ENCODE assay signal across 7 mouse cellular contexts in genomic region chr4:129866171-129866570, GRCm38 (mm10). TPM values are rescaled to one million over a fixed set of nuclear protein-coding genes. Genes with fewer than 3 reads are reported as not detected.
A peak's percentile ranks its signal among the peaks of the same experiment; 100 is the strongest.
DNase-seq lines count a peak whose midpoint lies in the region; ATAC-seq and TF ChIP-seq lines count a peak whose summit lies in the region.
"Not testable (repeated sequence)": the region's sequence is repeated elsewhere in the genome, so short reads cannot be mapped to it uniquely, and the experiment has no call there.

No protein-coding gene starts in this region.

- not testable (repeated sequence) for TF ChIP-seq EP300 in liver, embryonic 14.5 days (IDR thresholded peaks at IDR 0.05; ENCODE audit: low read depth); lung, postnatal 0 days (IDR thresholded peaks at IDR 0.05); stomach, postnatal 0 days (optimal IDR thresholded peaks at IDR 0.05)

- not testable (repeated sequence) for H3K4me2 ChIP-seq in forebrain, embryonic 11.5 days (ENCODE audit: low read depth, low read length, severe bottlenecking); intestine, postnatal 0 days (replicated peaks; ENCODE audit: low read depth); liver, embryonic 14.5 days (ENCODE audit: low read depth); lung, postnatal 0 days (replicated peaks; ENCODE audit: low read depth, low read length); stomach, postnatal 0 days (replicated peaks; ENCODE audit: low read depth)

- H3K36me3 ChIP-seq in forebrain, embryonic 11.5 days (ENCODE audit: control insufficient read depth, insufficient read depth, low read length); intestine, postnatal 0 days (ENCODE audit: control insufficient read depth, insufficient read depth); liver, embryonic 14.5 days (replicated peaks; ENCODE audit: control insufficient read depth, insufficient read depth, low read depth); lung, postnatal 0 days (ENCODE audit: insufficient read depth, low read length); stomach, postnatal 0 days (ENCODE audit: control insufficient read depth, insufficient read depth, low read length): not testable (repeated sequence)

- not testable (repeated sequence) for H3K27me3 ChIP-seq in forebrain, embryonic 11.5 days (ENCODE audit: control insufficient read depth, insufficient read depth, low read length); intestine, postnatal 0 days (replicated peaks; ENCODE audit: control insufficient read depth, insufficient read depth, low read length); liver, embryonic 14.5 days (ENCODE audit: control insufficient read depth, insufficient read depth, low read length); lung, postnatal 0 days (replicated peaks; ENCODE audit: insufficient read depth, low read length); stomach, postnatal 0 days (ENCODE audit: control insufficient read depth, insufficient read depth, low read length)

- ATAC-seq in forebrain, embryonic 11.5 days (replicated peaks; ENCODE audit: low FRiP score); intestine, postnatal 0 days; liver, embryonic 14.5 days (ENCODE audit: insufficient read depth); lung, postnatal 0 days; stomach, postnatal 0 days (ENCODE audit: low FRiP score, low TSS enrichment): not testable (repeated sequence)

- DNase-seq in ES-CJ7 (ENCODE audit: low read depth, low spot score) (peak; percentile 72), R1 (ENCODE audit: low read depth, low spot score) (peak; percentile 90)
- DNase-seq in forebrain, embryonic 11.5 days (ENCODE audit: low spot score): peak; percentile 41
- not testable (repeated sequence) for DNase-seq in liver, embryonic 14.5 days (ENCODE audit: low read depth in 3 of 3, low spot score in 3 of 3); lung, postnatal 0 days (ENCODE audit: low spot score); stomach, postnatal 0 days (ENCODE audit: low spot score)

- not testable (repeated sequence) for H3K27ac ChIP-seq in forebrain, embryonic 11.5 days (ENCODE audit: low read depth, low read length); intestine, postnatal 0 days (ENCODE audit: low read depth, low read length); liver, embryonic 14.5 days; lung, postnatal 0 days (ENCODE audit: low read length); stomach, postnatal 0 days (replicated peaks)

- 94% methylated on average over 5 of the region's 5 CpGs for WGBS in forebrain, embryonic 11.5 days
- WGBS in intestine, postnatal 0 days: 98% methylated on average over 5 of the region's 5 CpGs
- WGBS in liver, embryonic 14.5 days (ENCODE audit: insufficient replicate concordance): 87% methylated on average over 5 of the region's 5 CpGs
- 96% methylated on average over 5 of the region's 5 CpGs for WGBS in lung, postnatal 0 days
- WGBS in stomach, postnatal 0 days: 97% methylated on average over 5 of the region's 5 CpGs

- not testable (repeated sequence) for H3K9me3 ChIP-seq in forebrain, embryonic 11.5 days (ENCODE audit: control insufficient read depth, low read length); intestine, postnatal 0 days (ENCODE audit: control insufficient read depth); liver, embryonic 14.5 days (ENCODE audit: control insufficient read depth, low read length); lung, postnatal 0 days (ENCODE audit: low read length); stomach, postnatal 0 days (ENCODE audit: control insufficient read depth, low read length)

- TF ChIP-seq CTCF in intestine, postnatal 0 days (IDR thresholded peaks at IDR 0.05; ENCODE audit: low read depth): peak; percentile 34
- 0 out of 2 replicates have a peak, but pooled peaks have one; percentile 42 for TF ChIP-seq CTCF in liver, embryonic 14.5 days (IDR thresholded peaks at IDR 0.05; ENCODE audit: low read depth)
- TF ChIP-seq CTCF in lung, postnatal 0 days (IDR thresholded peaks at IDR 0.05): peak; percentile 23; the same call in 1 of the 2 replicates
- TF ChIP-seq CTCF in stomach, postnatal 0 days (IDR thresholded peaks at IDR 0.05; ENCODE audit: low read depth): peak; percentile 20; the same call in 1 of the 2 replicates

- not testable (repeated sequence) for H3K4me3 ChIP-seq in forebrain, embryonic 11.5 days (ENCODE audit: low read depth, low read length); intestine, postnatal 0 days (ENCODE audit: low read depth, low read length); liver, embryonic 14.5 days (ENCODE audit: insufficient read depth in 1 of 2, low read depth in 2 of 2, low read length in 2 of 2); lung, postnatal 0 days (ENCODE audit: low read depth, low read length); stomach, postnatal 0 days (ENCODE audit: low read depth, low read length)

- not testable (repeated sequence) for H3K9ac ChIP-seq in forebrain, embryonic 11.5 days (ENCODE audit: low read length); intestine, postnatal 0 days (ENCODE audit: low read depth, low read length); liver, embryonic 14.5 days (replicated peaks); lung, postnatal 0 days (replicated peaks; ENCODE audit: low read depth); stomach, postnatal 0 days (ENCODE audit: low read length)

- not testable (repeated sequence) for H3K4me1 ChIP-seq in forebrain, embryonic 11.5 days (replicated peaks; ENCODE audit: control insufficient read depth, insufficient read depth, low read length); intestine, postnatal 0 days (replicated peaks; ENCODE audit: control insufficient read depth, insufficient read depth, low read length); liver, embryonic 14.5 days (replicated peaks; ENCODE audit: control insufficient read depth in 2 of 2, insufficient read depth in 2 of 2, low read length in 1 of 2); lung, postnatal 0 days (ENCODE audit: insufficient read depth, low read depth, low read length); stomach, postnatal 0 days (replicated peaks; ENCODE audit: control insufficient read depth, insufficient read depth)

RNA-seq across cellular contexts. Expression of gene Ptp4a2, which starts 55.2 kb away (rescaled TPM):
- polyA plus RNA-seq in forebrain, embryonic 11.5 days (2014; fragmentation: Nextera tagmentation; extraction: Ambion mirVana): 355 and 395 TPM in 2 replicates
- polyA plus RNA-seq in intestine, postnatal 0 days (2015; fragmentation: Nextera tagmentation; extraction: Ambion mirVana): 321 and 331 TPM in 2 replicates
- polyA plus RNA-seq in liver, embryonic 14.5 days (2012; rRNA removed): 26.1 and 42.2 TPM in 2 replicates
- 150 and 154 TPM in 2 replicates for polyA plus RNA-seq in liver, embryonic 14.5 days (2014; fragmentation: Nextera tagmentation; extraction: Ambion mirVana)
- polyA plus RNA-seq in lung, postnatal 0 days (2015; fragmentation: Nextera tagmentation; extraction: Ambion mirVana): 318 and 349 TPM in 2 replicates
- polyA plus RNA-seq in stomach, postnatal 0 days (2015; fragmentation: Nextera tagmentation; extraction: Ambion mirVana): 270 and 275 TPM in 2 replicates
